Mouse (Mus musculus) left cerebral cortex, adult 9 months (tissue): ENCODE measurements around the gene Trnau1ap.

Experiments used
- DNase-seq, 2 experiments: peaks; one replicate each; pipeline ENCODE4 v3.0.0; 2022; ENCODE audit warnings: low spot score in 2 of 2

Trnau1ap gene

GRCm38 (mm10) chr4:132329115-132329834 is at the start of gene Trnau1ap:
Trnau1ap (minus strand) TSS chr4:132329538.
- DNase-seq = peak; percentile 53 to 76

DNA sequence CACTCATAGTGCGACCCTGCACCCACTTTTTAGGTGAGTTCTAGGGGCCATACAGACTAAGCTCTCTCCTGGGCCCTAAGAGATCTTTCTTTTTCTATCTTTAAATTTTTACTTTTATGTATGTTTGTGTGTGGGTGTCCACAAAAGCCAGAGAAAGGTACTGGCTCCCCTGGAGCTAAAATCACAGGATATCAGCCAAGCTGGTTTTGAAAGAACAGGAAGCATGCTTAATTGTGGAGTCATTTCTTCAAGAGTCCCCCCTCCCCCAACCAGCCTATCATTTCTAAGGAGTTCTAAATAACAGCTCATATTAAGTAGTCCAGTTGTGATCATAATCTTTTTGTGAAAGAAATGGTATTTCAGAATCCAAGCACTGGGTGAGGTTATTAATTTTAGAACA is 44.5 kb upstream of the Trnau1ap start:
- DNase-seq = no peak

DNA sequence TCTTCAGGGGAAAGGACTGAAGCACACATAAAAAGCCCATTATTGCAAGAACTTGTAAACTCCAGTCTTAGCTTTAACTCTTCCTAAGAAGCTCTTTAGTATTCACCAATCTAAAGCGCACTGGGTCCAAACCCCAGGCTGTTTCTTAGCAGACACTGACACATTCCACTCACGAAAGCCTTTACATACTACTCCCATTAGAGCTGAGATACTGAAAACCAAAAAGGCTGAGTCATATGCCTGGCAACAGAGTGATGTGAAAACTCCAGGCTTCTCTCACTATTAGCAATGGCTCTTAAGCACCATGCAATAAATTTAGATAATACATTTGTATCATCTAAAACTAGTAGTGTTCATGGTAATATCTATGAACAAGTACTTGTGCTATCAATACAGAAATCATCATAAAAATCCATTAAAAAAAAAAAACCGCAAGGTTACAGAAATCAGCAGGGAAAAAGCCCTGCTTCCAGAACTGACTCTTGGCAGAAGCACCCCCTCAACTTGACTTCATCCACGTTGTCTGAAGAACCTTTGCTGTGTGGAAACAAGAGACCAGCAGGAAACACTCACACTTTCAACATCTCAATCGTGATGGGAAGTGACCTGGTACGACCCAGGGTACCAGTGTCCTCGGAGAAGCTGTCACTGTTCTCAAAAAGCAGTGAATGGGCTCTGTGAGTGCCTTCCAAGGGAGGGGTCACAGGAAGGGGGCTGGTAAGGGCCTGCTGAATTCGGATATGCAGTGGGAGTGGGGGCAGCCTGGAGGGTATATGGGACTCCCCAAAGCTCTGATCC is 40.8 kb upstream of the Trnau1ap start:
- DNase-seq = no peak

DNA sequence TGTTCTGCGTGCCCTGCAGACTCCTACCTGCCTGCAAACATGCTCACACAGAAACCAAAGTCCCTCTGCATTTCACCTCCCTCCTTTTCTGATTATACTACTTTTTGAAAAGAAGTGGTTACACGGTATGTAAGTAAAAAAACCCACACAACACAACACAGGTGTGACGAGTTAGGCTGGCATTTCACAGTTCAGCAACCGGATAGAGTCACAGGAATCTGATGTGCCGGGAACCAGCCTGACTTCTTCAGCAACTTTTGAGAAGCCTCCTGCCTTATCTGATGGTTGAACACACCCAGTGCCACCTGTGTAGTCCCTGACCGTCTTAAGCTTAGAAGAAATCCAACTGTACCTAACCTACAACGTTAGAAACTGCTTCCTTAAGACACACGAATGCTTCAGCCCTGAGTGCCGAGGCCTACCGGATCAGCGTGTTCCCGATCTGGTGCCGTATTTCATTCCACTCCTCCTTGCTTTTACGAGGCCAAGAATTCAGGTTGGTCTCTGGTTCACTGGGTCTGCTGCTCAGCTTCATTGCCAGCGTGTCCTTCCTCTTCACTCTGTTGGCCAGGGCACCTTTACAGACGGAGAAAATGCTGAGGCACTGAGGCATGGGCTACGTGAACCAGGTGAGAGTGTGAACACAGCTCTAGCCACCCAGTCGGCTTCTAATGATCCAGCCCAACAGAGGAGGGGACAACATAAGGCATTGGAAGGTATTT is 38.3 kb upstream of the Trnau1ap start:
- DNase-seq = no peak

DNA sequence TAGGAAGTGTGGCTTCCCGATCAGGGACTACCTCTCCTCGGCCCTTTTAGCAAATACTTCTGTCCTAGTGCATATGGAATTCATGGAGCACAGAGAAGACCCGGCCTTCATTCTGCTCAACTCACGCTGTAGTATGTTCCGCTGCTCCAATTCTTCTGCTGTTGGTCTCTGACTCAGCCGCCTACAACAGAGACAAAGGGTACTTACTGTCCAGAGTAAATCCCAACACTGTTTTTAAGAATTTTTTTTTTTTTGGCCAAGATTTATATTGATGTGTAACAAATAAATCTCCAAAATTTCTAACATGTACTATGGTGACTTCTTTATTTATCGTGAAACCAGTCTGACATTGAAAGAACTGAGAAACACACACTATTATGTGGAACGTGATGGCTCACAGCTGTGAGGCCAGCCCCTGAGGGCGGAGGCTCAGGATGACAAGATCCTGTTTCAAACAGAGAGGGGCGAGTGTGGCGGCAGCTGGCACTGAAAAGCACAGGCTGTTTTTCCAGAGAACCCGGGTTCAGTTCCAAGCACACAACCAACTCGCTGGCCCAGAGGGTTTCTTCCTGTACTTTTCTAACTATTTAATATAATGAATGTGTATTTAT is 36.2 kb upstream of the Trnau1ap start:
- DNase-seq = no peak

GRCm38 (mm10) chr4:132363487-132363886 is 34.1 kb upstream of the Trnau1ap start:
- DNase-seq = no peak

GRCm38 (mm10) chr4:132359510-132359909 is 30.2 kb upstream of the Trnau1ap start:
- DNase-seq = no peak

- peak in 1 of 2 experiments; percentile 19 for DNase-seq
These were observed 26.8 kb upstream of the Trnau1ap start for GRCm38 (mm10) chr4:132356170-132356569.

DNA sequence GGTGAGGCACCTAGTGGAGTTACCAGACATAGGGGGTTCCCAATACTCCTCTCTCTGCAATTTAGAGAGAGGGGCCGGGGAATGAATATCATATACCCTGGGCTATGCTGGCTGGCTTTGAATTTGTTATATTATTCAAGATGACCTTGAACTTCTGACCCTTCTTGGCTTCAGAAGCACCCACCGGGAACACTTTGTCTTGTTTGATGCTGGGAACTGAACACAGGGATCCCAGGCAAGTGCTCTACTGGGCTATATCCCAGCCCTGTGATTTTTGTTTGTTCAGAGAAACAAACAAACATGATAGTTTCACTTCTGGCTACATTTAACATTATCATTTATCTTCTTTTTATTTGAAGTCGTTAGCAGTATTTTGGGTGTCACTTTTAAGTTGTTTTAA is 26.1 kb upstream of the Trnau1ap start:
- DNase-seq = no peak

DNA sequence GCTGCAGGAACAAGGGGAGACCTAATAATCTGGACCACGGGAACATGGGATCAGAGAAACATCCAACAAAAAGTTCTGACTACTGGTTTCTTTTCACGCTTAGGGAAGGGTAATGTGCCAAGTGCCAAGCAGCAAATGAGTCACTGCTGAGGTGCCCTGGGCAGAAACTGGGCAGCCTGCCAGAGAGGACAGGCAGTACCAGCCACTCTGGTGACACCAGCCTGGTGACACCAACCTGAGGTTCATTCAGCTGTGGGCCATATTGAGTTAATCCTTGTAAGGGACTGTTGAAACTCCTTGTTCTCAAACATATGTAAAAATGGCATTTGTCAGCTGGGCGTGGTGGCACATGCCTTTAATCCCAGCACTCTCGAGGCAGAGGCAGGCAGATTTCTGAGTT is 25.2 kb upstream of the Trnau1ap start:
- no peak for DNase-seq

GRCm38 (mm10) chr4:132353481-132353885 is 24.1 kb upstream of the Trnau1ap start, which contains the start of gene Rcc1:
Rcc1 (minus strand) TSS chr4:132353605.
- peak; percentile 76 to 92 for DNase-seq

GRCm38 (mm10) chr4:132352739-132353138 is 23.4 kb upstream of the Trnau1ap start:
- DNase-seq = no peak

GRCm38 (mm10) chr4:132351401-132351800 is 22.1 kb upstream of the Trnau1ap start:
- no peak for DNase-seq

GRCm38 (mm10) chr4:132350854-132351253 is 21.5 kb upstream of the Trnau1ap start:
- no peak for DNase-seq

DNA sequence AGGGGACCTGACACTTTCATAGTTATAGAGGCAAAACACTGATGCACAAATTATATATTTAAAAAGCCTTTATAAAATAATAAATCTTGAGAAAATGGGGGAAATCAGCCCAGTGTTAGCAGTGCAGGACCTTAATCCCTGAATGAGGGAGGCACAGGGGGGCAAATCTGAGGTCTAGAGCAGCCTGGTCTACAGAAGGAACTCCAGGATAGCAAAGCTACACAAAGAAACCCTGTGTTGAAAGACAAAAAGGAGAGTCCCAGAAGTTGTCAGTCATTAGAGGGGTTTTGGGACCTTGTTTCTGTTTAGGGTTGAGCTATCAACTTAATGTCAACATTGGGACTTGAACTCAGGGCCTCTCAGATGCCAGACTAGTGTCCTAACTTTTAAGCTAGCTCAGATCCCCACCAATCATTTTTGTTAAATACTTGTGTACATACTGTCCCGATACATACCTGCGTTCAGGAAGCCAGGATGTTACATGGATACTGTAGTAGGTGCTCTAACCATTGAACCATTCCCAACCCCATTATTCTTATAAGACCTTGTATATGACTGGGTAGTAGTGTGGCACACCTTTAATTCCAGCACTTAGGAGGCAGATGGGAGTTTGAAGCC is 20.9 kb upstream of the Trnau1ap start:
- no peak for DNase-seq

DNA sequence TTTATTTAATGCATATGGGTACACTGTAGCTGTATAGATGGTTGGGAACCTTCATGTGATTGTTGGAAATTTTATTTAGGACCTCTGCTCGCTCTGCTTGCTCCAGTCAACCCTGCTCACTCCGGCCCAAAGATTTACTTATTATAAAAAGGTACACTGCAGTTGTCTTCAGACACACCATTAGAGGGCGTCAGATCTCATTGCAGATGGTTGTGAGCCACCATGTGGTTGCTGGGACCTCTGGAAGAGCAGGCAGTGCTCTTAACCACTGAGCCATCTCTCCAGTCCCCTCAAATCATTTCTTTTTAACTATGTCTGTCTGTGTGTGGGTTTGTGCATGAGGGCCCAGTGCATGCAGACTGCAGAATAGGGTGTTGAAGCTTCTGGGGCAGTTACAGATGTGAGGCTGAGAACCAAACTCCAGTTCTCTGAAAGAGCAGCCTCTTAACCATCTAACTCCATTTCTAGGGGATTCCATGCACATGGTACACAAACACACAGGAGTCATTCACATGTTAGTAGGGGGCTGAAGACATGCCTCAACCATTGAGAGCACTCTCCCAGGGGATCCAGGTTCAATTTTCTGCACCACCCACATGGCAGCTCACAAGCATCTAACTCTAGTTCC is 20.3 kb upstream of the Trnau1ap start:
- no peak for DNase-seq

DNA sequence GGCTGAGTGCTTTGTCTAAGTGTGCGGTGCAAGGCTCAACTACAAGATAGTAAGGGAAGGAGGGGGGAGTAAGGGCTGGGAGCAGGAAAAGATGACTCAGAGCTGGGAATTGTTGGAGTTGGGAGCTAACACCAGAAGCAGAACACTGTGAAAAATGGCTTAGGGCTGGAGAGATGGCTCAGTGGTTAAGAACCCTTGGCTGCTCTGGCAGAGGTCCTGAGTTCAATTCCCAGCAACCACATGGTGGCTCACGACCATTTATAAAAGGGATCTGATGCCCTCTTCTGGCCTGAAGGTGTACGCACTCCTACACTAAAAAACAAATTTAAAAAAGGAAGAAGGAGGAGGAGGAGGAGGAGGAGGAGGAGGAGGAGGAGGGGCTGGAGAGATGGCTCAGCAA is 17.3 kb upstream of the Trnau1ap start:
- no peak for DNase-seq

- no peak for DNase-seq
These were observed 16.9 kb upstream of the Trnau1ap start for GRCm38 (mm10) chr4:132346261-132346660.

- no peak for DNase-seq
These were observed 16.5 kb upstream of the Trnau1ap start for GRCm38 (mm10) chr4:132345843-132346212.

- peak; percentile 60 to 97 for DNase-seq
These were observed 16.0 kb upstream of the Trnau1ap start for GRCm38 (mm10) chr4:132345135-132345842.
